Mouse (Mus musculus) heart, embryonic 13.5 days (tissue): ENCODE measurements at regions not wholly inside any gene's neighbourhood (a gene's known extent, or its start where the extent isn't known, plus 50 kb on each side); places are given as distances from the start of the nearest gene placed in this dataset.

Source experiments
- ATAC-seq: fragments of 200-750 bp; cut with Nextera tagmentation; 2 replicates; pipeline ENCODE4 v1.8.0; 2017; ENCODE audit warnings: moderate TSS enrichment; ENCODE audit not compliant: insufficient number of reproducible peaks, low FRiP score, low TSS enrichment; ENCODE audit errors: extremely low read depth
- H3K27ac ChIP-seq: fragments of 300-500 bp; sonication (generic); replicated peaks from 2 replicates; pipeline ENCODE4 v1.5.1; 2015; ENCODE audit warnings: moderate library complexity, mild to moderate bottlenecking, inconsistent platforms
- H3K27me3 ChIP-seq: fragments of 300-500 bp; sonication (generic); replicated peaks from 2 replicates; pipeline ENCODE4 v1.6.1; 2015; ENCODE audit warnings: mild to moderate bottlenecking, inconsistent platforms
- H3K36me3 ChIP-seq: fragments of 300-500 bp; sonication (generic); 2 replicates; pipeline ENCODE4 v1.6.1; 2015; ENCODE audit warnings: mild to moderate bottlenecking, inconsistent platforms
- H3K4me1 ChIP-seq: fragments of 300-500 bp; sonication (generic); 2 replicates; pipeline ENCODE4 v1.6.1; 2015; ENCODE audit warnings: inconsistent platforms
- H3K4me2 ChIP-seq: fragments of 300-500 bp; sonication (generic); 2 replicates; pipeline ENCODE4 v1.6.1; 2015; ENCODE audit warnings: inconsistent platforms, mild to moderate bottlenecking, moderate library complexity
- H3K4me3 ChIP-seq: fragments of 300-500 bp; sonication (generic); 2 replicates; pipeline ENCODE4 v1.5.1; 2015; ENCODE audit warnings: moderate library complexity, mild to moderate bottlenecking, inconsistent platforms
- H3K9ac ChIP-seq: fragments of 300-500 bp; sonication (generic); 2 replicates; pipeline ENCODE4 v1.6.1; 2015; ENCODE audit warnings: inconsistent platforms, mild to moderate bottlenecking, moderate library complexity
- H3K9me3 ChIP-seq: fragments of 300-500 bp; sonication (generic); 2 replicates; pipeline ENCODE4 v1.6.1; 2016; ENCODE audit warnings: inconsistent platforms
- WGBS: fragments of 180-500 bp; shearing (Covaris S2); methylation state at CpG from one replicate; pipeline ENCODE4 v1.1.7; 2015; ENCODE audit warnings: mixed read lengths; 5-methylcytosine and 5-hydroxymethylcytosine counted together

DNA sequence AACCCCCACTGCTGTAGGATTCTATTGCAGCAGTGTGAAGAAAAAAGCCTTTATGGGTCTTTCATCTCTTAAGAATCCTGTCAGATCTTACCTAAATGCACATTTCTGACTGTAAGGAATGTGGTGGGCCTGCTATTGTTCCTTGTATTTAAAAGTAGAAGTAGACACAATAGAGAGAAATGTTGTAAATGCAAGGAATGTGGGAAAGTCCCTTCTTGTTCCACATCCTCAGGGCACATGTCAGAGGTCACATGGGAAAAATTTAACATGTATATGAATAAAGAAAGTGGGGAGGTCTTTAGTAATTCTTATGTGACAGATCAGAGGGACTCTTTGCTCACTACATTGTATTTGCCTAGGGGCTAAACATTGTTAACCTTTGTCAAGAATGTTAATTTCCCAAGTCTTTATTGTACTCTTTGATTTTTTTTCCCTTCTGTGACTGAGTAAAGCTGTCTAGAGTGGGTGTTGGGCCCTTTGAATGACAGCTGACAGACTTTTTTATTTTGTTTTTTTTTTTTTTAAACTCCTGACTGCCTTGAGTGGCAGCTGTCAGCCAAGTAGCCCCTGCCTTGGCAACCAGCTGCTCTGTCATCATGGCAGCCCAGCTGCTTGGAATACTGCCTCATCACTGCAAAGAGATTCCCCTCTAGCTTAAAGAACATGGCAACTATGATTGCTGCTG lies 117.9 kb downstream of the Icos start:
- no peaks in the 10 kb centered on the region for H3K36me3 ChIP-seq
- ATAC-seq = no peak
- H3K4me1 ChIP-seq = no peaks in the 10 kb centered on the region
- no peaks in the 10 kb centered on the region for H3K9me3 ChIP-seq
- H3K27ac ChIP-seq = no peak overlapping the region
- no peak overlapping the region for H3K4me2 ChIP-seq
- H3K4me3 ChIP-seq = no peak overlapping the region
- no peaks in the 10 kb centered on the region for H3K27me3 ChIP-seq
- no peak overlapping the region for H3K9ac ChIP-seq

- peaks cover 3% of the 10 kb centered on the region; the same call in 1 of the 2 replicates for H3K4me1 ChIP-seq
- WGBS = 75% methylated on average over 5 of the region's 5 CpGs
- no peak overlapping the region for H3K9ac ChIP-seq
- H3K4me3 ChIP-seq = no peak overlapping the region
- H3K9me3 ChIP-seq = no peaks in the 10 kb centered on the region
- no peak overlapping the region for H3K4me2 ChIP-seq
- H3K27ac ChIP-seq = no peak overlapping the region
- ATAC-seq = no peak
- H3K27me3 ChIP-seq = no peaks in the 10 kb centered on the region
- H3K36me3 ChIP-seq = no peaks in the 10 kb centered on the region
These were observed 121.6 kb downstream of the Icos start for GRCm38 (mm10) chr1:61099341-61099740.

- Histone ChIP-seq H3K4me1 (peaks cover 3% of the 10 kb centered on the region; the same call in 1 of the 2 replicates), H3K27ac (no peak overlapping the region), H3K27me3 (no peaks in the 10 kb centered on the region), H3K9ac (no peak overlapping the region), H3K9me3 (no peaks in the 10 kb centered on the region), H3K4me2 (no peak overlapping the region), H3K4me3 (no peak overlapping the region), H3K36me3 (no peaks in the 10 kb centered on the region)
- 59% methylated on average over 4 of the region's 4 CpGs for WGBS
- no peak for ATAC-seq
These were observed 124.0 kb downstream of the Icos start for GRCm38 (mm10) chr1:61101679-61102078.

DNA sequence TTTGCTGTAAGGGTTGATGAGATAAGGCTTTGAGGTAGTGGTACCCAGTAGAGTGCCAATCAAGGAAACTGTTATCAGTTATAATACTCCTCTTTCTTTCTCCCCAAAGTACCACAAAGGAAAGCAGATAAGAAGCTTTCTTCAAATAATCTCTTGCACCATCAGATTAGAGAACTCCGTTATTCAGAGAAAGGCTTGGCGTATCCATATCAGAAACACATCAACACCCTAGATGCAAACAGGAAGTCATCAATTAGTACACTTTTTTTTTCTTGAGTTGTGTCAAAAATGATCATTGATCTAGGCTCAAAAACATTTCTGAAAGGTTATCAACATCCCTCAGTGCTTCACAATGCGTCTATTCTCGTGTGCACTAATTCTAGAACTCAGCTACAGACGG lies 124.6 kb downstream of the Icos start:
- WGBS = 45% methylated on average over 5 of the region's 5 CpGs
- no peaks in the 10 kb centered on the region for H3K36me3 ChIP-seq

GRCm38 (mm10) chr1:61103581-61103980 lies 125.9 kb downstream of the Icos start:
- Histone ChIP-seq H3K4me3 (no peak overlapping the region), H3K4me1 (peaks cover 3% of the 10 kb centered on the region; the same call in 1 of the 2 replicates), H3K27ac (no peak overlapping the region), H3K36me3 (no peaks in the 10 kb centered on the region), H3K9ac (no peak overlapping the region), H3K27me3 (no peaks in the 10 kb centered on the region), H3K4me2 (no peak overlapping the region), H3K9me3 (no peaks in the 10 kb centered on the region)
- no peak for ATAC-seq
- WGBS = 60% methylated on average over 12 of the region's 12 CpGs

More for the DNA sequence above, 124.6 kb downstream of the Icos start:
- Histone ChIP-seq H3K27me3 (no peaks in the 10 kb centered on the region), H3K4me3 (no peak overlapping the region), H3K9ac (no peak overlapping the region), H3K27ac (no peak overlapping the region), H3K4me2 (no peak overlapping the region), H3K9me3 (no peaks in the 10 kb centered on the region), H3K4me1 (peaks cover 3% of the 10 kb centered on the region; the same call in 1 of the 2 replicates)
- ATAC-seq = no peak

GRCm38 (mm10) chr1:61111731-61112309 lies 134.1 kb downstream of the Icos start:
- H3K36me3 ChIP-seq = no peaks in the 10 kb centered on the region
- 81% methylated on average over 13 of the region's 13 CpGs for WGBS
- H3K4me2 ChIP-seq = no peak overlapping the region
- no peak for ATAC-seq
- no peaks in the 10 kb centered on the region for H3K9me3 ChIP-seq
- H3K27me3 ChIP-seq = no peaks in the 10 kb centered on the region
- no peak overlapping the region for H3K4me3 ChIP-seq
- H3K4me1 ChIP-seq = no peaks in the 10 kb centered on the region
- no peak overlapping the region for H3K9ac ChIP-seq
- H3K27ac ChIP-seq = no peak overlapping the region

DNA sequence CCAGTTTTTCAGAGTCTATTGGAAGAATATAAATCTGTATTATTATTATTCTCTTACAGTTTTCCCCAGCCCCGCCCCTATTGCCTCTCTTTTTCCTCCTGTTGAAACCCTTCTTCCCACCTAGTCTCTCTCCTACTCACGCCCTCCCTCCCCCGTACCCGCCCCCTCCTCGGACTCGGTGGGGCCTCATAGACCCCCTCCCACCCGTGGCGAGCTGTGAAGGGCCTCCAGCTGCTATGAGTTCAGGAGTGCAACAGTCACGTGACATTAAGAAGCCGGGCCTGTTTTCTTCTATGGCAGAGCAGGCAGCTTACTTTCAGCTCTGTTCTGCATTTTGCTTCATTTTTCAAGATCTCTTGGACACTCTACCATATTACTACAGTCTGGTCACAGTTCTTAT lies 139.8 kb downstream of the Icos start:
- Histone ChIP-seq H3K27ac (no peak overlapping the region), H3K4me1 (no peaks in the 10 kb centered on the region)

DNA sequence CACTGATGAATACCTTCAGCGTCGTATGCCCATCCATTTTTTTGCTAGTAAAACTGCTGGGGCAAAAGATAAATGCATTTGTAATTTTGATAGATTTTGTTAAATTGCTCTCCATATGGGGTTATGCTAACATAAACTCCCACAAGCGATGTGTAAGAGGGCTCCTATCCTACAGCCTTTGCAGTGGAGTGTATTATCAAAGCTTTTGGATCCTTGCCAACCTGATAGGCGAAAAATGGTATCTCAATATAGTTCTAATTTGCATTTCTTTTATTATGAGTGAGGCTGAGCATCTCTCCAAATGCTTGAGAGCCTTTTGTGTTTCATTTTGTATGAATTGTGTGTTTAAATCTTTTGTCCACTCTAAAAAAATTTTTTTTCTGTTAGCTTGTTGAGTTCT lies 140.3 kb downstream of the Icos start:
- WGBS = 54% methylated on average over 4 of the region's 4 CpGs
- H3K4me2 ChIP-seq = no peak overlapping the region
- no peaks in the 10 kb centered on the region for H3K4me1 ChIP-seq
- H3K27ac ChIP-seq = no peak overlapping the region
- no peaks in the 10 kb centered on the region for H3K27me3 ChIP-seq
- H3K9me3 ChIP-seq = no peaks in the 10 kb centered on the region
- H3K9ac ChIP-seq = no peak overlapping the region
- ATAC-seq = no peak
- no peaks in the 10 kb centered on the region for H3K36me3 ChIP-seq
- no peak overlapping the region for H3K4me3 ChIP-seq

More for the DNA sequence above, 139.8 kb downstream of the Icos start:
- H3K4me2 ChIP-seq = no peak overlapping the region
- H3K9ac ChIP-seq = no peak overlapping the region
- H3K9me3 ChIP-seq = no peaks in the 10 kb centered on the region
- H3K27me3 ChIP-seq = no peaks in the 10 kb centered on the region
- no peak overlapping the region for H3K4me3 ChIP-seq
- WGBS = 33% methylated on average over 10 of the region's 10 CpGs
- H3K36me3 ChIP-seq = no peaks in the 10 kb centered on the region
- ATAC-seq = no peak

DNA sequence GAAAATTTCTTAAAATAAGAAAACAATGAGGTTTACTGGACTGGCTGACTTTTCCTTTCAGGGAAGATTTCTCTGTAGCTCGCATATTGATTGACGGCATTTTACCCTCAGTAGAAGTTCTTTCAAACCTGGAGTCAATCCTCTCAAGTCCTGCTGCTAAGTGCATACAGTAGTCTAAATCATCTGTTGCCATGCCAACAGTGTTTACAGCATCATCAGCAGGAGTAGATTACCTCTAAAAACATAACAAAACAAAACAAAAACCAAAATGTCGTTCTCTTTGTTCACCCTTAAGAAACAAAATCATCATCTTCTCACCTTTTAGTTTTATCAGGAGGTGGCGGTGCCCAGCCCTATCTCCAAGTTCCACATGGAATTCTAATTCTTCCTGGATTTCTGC lies 143.8 kb downstream of the Icos start:
- no peaks in the 10 kb centered on the region for H3K9me3 ChIP-seq

GRCm38 (mm10) chr1:61125127-61125526 lies 147.4 kb downstream of the Icos start:
- no peaks in the 10 kb centered on the region for H3K36me3 ChIP-seq
- H3K4me2 ChIP-seq = no peak overlapping the region
- H3K27me3 ChIP-seq = no peaks in the 10 kb centered on the region
- ATAC-seq = no peak
- H3K9me3 ChIP-seq = no peaks in the 10 kb centered on the region
- no peak overlapping the region for H3K27ac ChIP-seq
- H3K9ac ChIP-seq = no peak overlapping the region
- 74% methylated on average over 2 of the region's 2 CpGs for WGBS
- no peak overlapping the region for H3K4me3 ChIP-seq
- H3K4me1 ChIP-seq = no peaks in the 10 kb centered on the region

More for the DNA sequence above, 143.8 kb downstream of the Icos start:
- 64% methylated on average over 4 of the region's 4 CpGs for WGBS
- Histone ChIP-seq H3K4me2 (no peak overlapping the region), H3K4me3 (no peak overlapping the region), H3K27me3 (no peaks in the 10 kb centered on the region), H3K36me3 (no peaks in the 10 kb centered on the region), H3K27ac (no peak overlapping the region), H3K9ac (no peak overlapping the region), H3K4me1 (no peaks in the 10 kb centered on the region)
- no peak for ATAC-seq

- Histone ChIP-seq H3K4me2 (no peak overlapping the region), H3K9ac (no peak overlapping the region), H3K4me3 (no peak overlapping the region), H3K4me1 (peaks cover 15% of the 10 kb centered on the region), H3K36me3 (no peaks in the 10 kb centered on the region), H3K9me3 (no peaks in the 10 kb centered on the region), H3K27ac (no peak overlapping the region), H3K27me3 (no peaks in the 10 kb centered on the region; the same call in 1 of the 2 replicates)
- 68% methylated on average over 9 of the region's 9 CpGs for WGBS
- no peak for ATAC-seq
These were observed 158.1 kb downstream of the Icos start for GRCm38 (mm10) chr1:61135597-61136545.
